Mouse (Mus musculus) frontal cortex, adult 2 months (tissue): ENCODE measurements at regions not wholly inside any gene's neighbourhood (a gene's known extent, or its start where the extent isn't known, plus 50 kb on each side); places are given as distances from the start of the nearest gene placed in this dataset.
A peak's percentile ranks its signal among the peaks of the same experiment; 100 is the strongest.

Source experiments
- DNase-seq, 2 experiments: peaks; one replicate each; pipeline ENCODE4 v3.0.0; 2022; ENCODE audit warnings: low spot score in 1 of 2; ENCODE audit errors: extremely low spot score in 1 of 2

DNA sequence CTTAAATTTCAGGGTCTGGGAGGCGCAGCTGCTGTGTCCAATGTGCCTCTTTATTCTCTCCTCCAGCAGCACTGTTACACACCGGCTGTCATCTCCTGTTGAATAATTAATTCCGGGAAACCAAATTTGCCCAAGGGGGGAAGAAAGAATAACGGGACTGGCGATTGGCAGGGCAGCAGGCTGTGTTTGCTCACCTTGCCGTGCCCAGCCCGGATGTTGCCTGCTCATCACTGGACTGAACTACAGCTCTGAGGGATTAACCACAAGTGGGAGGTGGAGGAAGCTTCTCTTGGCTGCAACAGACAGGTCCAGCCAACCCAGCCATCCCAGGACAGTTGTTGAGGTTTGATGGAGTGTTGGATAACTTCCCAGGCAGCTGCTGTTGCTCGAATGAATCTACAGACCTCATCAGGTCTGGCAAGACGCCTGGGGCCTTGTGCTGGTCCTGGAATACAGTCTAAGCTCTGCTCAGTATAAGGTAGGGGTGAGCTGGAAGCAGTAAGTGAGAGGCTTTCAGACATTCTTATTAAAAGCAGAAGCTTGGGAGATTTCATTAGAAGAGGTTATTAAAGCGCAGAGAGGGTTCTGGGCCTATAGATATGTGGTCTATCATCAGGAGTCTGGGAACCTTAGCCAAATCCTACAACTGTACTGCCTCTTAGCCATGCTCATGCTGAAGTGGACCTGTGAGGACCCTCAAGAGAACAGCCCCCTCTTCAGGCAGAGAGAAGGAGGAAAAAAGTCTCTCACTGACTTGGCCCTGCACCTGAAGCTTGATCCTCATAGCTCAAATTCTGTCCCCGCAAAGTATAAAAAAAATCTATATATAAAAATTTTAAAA is 291.8 kb downstream of the Il20rb start:
- DNase-seq = no peak

DNA sequence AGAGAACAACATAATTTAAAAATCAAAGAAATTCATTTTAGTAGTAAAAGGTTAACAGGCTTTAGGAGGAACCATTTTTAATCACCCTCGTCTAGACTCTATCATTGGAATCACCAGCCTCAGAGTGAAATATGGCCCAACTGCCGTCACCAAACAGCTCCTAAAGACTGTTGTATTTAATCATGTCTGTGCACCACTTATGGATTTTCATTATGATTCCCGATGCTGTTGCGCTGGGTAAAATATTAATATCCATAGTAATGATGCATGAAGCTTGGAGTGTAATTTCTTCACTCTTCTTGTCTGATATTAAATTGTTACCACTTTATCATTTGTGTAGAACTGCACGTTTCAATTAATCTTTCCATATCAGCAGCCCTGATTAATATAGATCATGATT is 292.4 kb downstream of the Il20rb start:
- no peak for DNase-seq

DNA sequence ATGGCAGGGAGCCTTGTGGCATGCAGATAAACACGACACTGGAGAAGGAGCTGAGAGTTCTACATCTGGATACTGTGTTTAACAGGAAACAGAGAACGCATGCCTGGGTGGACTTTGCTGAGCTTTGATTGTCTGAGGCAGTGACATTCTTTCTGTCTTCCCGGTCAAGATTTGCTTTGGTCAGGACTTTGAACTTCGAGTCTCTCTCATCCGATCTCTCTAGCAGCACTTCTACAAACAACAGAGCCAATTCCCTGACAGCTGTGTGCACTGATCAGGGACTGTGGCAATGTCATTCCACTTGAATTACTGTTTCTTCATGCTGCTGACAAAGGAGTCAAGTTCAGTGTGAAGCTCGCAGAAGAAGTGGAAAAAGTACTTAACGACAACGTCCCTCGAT is 302.5 kb downstream of the Il20rb start:
- DNase-seq = no peak

DNA sequence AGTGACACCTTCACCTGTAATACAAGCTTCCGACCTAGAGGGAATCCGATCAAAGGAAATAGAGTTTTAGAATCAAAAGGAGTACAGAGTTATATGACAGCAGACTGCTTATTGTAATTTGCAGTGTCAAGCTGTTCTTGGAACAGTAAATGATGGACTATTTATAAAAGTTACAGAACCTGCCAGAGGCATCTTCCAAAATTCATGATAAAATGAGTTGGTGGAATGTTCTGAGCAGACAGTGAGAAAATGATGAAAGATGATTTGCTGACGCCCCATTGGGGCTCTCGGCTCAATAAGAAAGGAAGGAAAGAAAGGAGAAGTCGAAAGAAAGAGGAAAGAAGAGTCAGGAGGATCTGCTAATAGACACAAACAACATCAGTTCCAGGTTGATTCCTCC is 300.3 kb upstream of the Sox14 start:
- DNase-seq = peak; percentile 7 to 25

DNA sequence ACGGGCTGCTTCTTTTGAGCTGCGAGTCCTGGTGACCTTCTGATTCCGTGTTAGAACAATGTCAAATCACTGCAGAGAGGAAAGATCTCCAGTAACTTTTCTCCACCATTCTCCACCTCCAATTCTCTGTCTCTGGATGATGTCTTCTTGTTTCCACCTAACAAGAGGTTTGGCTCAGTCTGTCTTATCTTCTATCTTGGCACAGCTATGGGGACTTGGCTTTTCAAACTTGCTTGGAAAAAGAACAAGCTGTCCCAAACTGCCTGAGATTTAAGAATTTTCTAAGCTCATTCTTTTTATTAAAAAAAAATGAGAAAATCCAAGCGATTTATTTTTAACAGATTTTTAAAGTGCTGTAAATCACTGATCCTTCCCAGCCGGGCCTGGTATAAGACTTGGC is 290.3 kb upstream of the Sox14 start:
- DNase-seq = peak; percentile 5 to 12

DNA sequence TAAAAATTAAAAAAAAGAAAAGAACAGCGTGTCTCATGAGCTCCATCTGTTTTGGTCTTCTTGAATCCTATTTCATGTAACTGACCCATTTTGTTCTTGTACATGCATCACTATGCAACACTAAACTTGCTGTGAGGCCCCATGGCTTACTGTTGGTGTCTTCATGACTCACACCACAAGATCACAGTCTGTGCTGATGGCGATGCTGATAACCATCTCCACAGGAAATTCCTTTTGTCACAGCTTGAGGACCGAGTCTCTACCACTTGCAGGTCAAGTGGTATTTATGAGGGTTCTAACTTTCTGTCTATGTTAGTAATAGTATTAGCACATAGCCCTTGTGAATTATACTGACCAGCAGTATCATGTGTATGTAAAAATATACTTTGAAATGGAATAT is 286.0 kb upstream of the Sox14 start:
- no peak for DNase-seq
